Mouse (Mus musculus) layer of hippocampus, postnatal 10 days (tissue): Measurements from ENCODE around the gene Gm31571. TPM values are rescaled to one million over a fixed set of nuclear protein-coding genes. Genes with fewer than 3 reads are reported as not detected.
"Not testable (repeated sequence)": the region's sequence is repeated elsewhere in the genome, so short reads cannot be mapped to it uniquely, and the experiment has no call there.

Experiments used
- DNase-seq, 2 experiments: peaks; one replicate each; pipeline ENCODE4 v3.0.0; 2021; ENCODE audit warnings: low spot score in 2 of 2
- long read RNA-seq: library from polyadenylated mRNA; stranded (forward); transcript quantifications from one replicate; pipeline ENCODE4 v2.0.0, GENCODE M21; 2023
- total RNA-seq, 2 experiments: library from RNA; stranded (reverse); gene quantifications; 2 replicates each; pipeline ENCODE4 v1.2.3; 2021

Gene Gm31571
- not detected for total RNA-seq
- long read RNA-seq = 0 reads

DNA sequence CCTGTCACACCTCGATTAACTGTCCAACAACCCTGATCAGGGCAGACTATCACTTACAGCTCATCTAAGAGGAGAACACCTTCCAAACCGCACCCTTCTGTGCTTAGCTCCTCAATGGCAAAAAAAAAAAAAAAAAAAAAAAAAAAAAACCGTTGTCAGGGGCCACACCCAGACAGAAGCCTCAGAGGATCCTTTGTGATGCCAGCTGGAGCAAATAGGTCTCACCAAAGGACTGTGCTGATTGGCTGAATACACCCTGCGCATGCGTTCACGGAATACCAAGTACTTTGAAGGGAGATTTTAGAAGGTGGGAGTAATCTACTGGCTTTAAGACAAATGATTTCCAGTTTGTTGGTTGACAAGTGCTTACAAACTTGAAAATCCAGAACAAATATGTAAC, at the start of gene Gm31571:
Gene Gm31571 (minus strand): TSS at position 101 of the 400 bp plus-strand sequence.
- not testable (repeated sequence) for DNase-seq
